15 mouse cellular contexts compared by ENCODE assay signal in the genomic region with DNA sequence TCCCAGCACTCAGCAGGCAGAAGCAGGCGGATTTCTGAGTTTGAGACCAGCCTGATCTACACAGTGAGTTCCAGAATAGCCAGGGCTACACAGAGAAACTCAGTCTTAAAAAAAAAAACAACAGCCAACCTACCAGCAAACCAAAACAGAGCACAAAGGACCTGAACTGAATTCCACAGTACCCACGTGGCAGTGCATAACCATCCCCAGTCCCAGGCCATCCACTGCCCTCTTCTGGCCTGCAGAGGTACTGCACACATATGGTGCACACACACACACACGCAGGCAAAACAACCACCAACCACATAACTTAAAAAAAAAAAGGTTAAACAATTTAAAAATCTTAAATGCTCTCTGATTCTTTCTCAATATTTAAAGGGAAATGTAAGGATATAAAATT. TPM values are rescaled to one million over a fixed set of nuclear protein-coding genes. Genes with fewer than 3 reads are reported as not detected.
DNase-seq lines count a peak whose midpoint lies in the region; ATAC-seq and TF ChIP-seq lines count a peak whose summit lies in the region.
"Had no signal": no experiment of that assay in that cellular context is flagged by ENCODE, and none has a peak within 500 bp of the region (broad histone marks: within the 10 kb centered on the region; RNA-seq: fewer than 3 reads in every experiment).

No protein-coding gene starts in this region.

- no peak overlapping the region for H3K4me2 ChIP-seq in forebrain, postnatal 0 days (ENCODE audit: low read depth)
- no peak overlapping the region for H3K4me2 ChIP-seq in forebrain, embryonic 15.5 days (replicated peaks)
- H3K4me2 ChIP-seq in liver, postnatal 0 days (ENCODE audit: low read depth, low read length), result no peak overlapping the region
- no peak overlapping the region for H3K4me2 ChIP-seq in liver, embryonic 11.5 days
- H3K4me2 ChIP-seq in forebrain, embryonic 16.5 days (ENCODE audit: low read length), result no peak overlapping the region
- H3K4me2 ChIP-seq: embryonic facial prominence, embryonic 13.5 days; midbrain, embryonic 11.5 days had no signal

- no peak overlapping the region for H3K4me3 ChIP-seq in forebrain, postnatal 0 days (ENCODE audit: low read depth, low read length)
- no peak overlapping the region for H3K4me3 ChIP-seq in forebrain, embryonic 15.5 days
- no peak overlapping the region for H3K4me3 ChIP-seq in liver, postnatal 0 days (ENCODE audit: low read depth, low read length)
- no peak overlapping the region for H3K4me3 ChIP-seq in liver, embryonic 11.5 days (ENCODE audit: low read depth, low read length)
- H3K4me3 ChIP-seq in embryonic fibroblast, embryonic 13.5 days (ENCODE audit: insufficient read depth, low read length), result no peak overlapping the region
- H3K4me3 ChIP-seq in forebrain, embryonic 16.5 days (replicated peaks; ENCODE audit: low read length), result no peak overlapping the region
- H3K4me3 ChIP-seq: embryonic facial prominence, embryonic 13.5 days; myocyte had no signal

- no peak for ATAC-seq in forebrain, postnatal 0 days
- ATAC-seq in forebrain, embryonic 15.5 days (replicated peaks), result no peak
- ATAC-seq in liver, postnatal 0 days, result no peak
- no peak for ATAC-seq in liver, embryonic 11.5 days (replicated peaks; ENCODE audit: low FRiP score)
- no peak for ATAC-seq in forebrain, embryonic 16.5 days

- WGBS in forebrain, postnatal 0 days, result 77% methylated on average over 3 of the region's 3 CpGs
- WGBS in forebrain, embryonic 15.5 days, result 83% methylated on average over 3 of the region's 3 CpGs
- WGBS in liver, postnatal 0 days (ENCODE audit: insufficient replicate concordance), result 70% methylated on average over 3 of the region's 3 CpGs
- WGBS in liver, embryonic 11.5 days, result 67% methylated on average over 3 of the region's 3 CpGs
- WGBS in forebrain, embryonic 16.5 days, result 84% methylated on average over 3 of the region's 3 CpGs

- H3K4me1 ChIP-seq in forebrain, postnatal 0 days (ENCODE audit: insufficient read depth), result no peaks in the 10 kb centered on the region
- H3K4me1 ChIP-seq in forebrain, embryonic 15.5 days, result no peaks in the 10 kb centered on the region
- peaks cover 8% of the 10 kb centered on the region for H3K4me1 ChIP-seq in liver, postnatal 0 days (ENCODE audit: insufficient read depth)
- H3K4me1 ChIP-seq in liver, embryonic 11.5 days (replicated peaks; ENCODE audit: control insufficient read depth, insufficient read depth, low read length), result no peaks in the 10 kb centered on the region; the same call in 1 of the 2 replicates
- H3K4me1 ChIP-seq in embryonic fibroblast, embryonic 13.5 days (ENCODE audit: control insufficient read depth, insufficient read depth, low read length), result 0 out of 2 replicates have a peak, but pooled peaks cover 2% of the 10 kb centered on the region
- H3K4me1 ChIP-seq in forebrain, embryonic 16.5 days (replicated peaks; ENCODE audit: control insufficient read depth, insufficient read depth, low read length), result no peaks in the 10 kb centered on the region

- H3K9me3 ChIP-seq in forebrain, postnatal 0 days (ENCODE audit: low read length), result peaks cover 3% of the 10 kb centered on the region; the same call in 1 of the 2 replicates
- no peaks in the 10 kb centered on the region for H3K9me3 ChIP-seq in forebrain, embryonic 15.5 days
- H3K9me3 ChIP-seq in liver, postnatal 0 days (ENCODE audit: low read length), result no peaks in the 10 kb centered on the region
- H3K9me3 ChIP-seq in liver, embryonic 11.5 days (ENCODE audit: control insufficient read depth, low read length), result peaks cover 2% of the 10 kb centered on the region; the same call in 1 of the 2 replicates
- H3K9me3 ChIP-seq in forebrain, embryonic 16.5 days (ENCODE audit: control insufficient read depth, low read length), result no peaks in the 10 kb centered on the region

- DNase-seq in forebrain, postnatal 0 days, result no peak
- DNase-seq in liver, postnatal 0 days, result no peak
- DNase-seq in liver, embryonic 11.5 days (ENCODE audit: low spot score), result no peak
- DNase-seq in ES-CJ7 (ENCODE audit: low read depth, low spot score), result peak; percentile 87
- no peak for DNase-seq in cerebellum, adult 11 months
- DNase-seq: adrenal gland, postnatal 10 days; heart, adult 18-20 months; heart, postnatal 10 days; kidney, postnatal 25 days had no signal

- no peak for TF ChIP-seq EP300 in liver, postnatal 0 days (IDR thresholded peaks at IDR 0.05; ENCODE audit: low read depth)

- H3K27me3 ChIP-seq in forebrain, postnatal 0 days (ENCODE audit: insufficient read depth, low read length), result no peaks in the 10 kb centered on the region
- H3K27me3 ChIP-seq in forebrain, embryonic 15.5 days, result no peaks in the 10 kb centered on the region
- no peaks in the 10 kb centered on the region for H3K27me3 ChIP-seq in liver, postnatal 0 days (ENCODE audit: insufficient read depth, low read length)
- H3K27me3 ChIP-seq in liver, embryonic 11.5 days (replicated peaks; ENCODE audit: control insufficient read depth, insufficient read depth, low read length), result no peaks in the 10 kb centered on the region
- no peaks in the 10 kb centered on the region for H3K27me3 ChIP-seq in forebrain, embryonic 16.5 days (replicated peaks; ENCODE audit: control insufficient read depth, insufficient read depth, low read length)
- H3K27me3 ChIP-seq: embryonic facial prominence, embryonic 13.5 days had no signal

- H3K36me3 ChIP-seq in forebrain, postnatal 0 days (ENCODE audit: insufficient read depth), result no peaks in the 10 kb centered on the region
- H3K36me3 ChIP-seq in forebrain, embryonic 15.5 days, result no peaks in the 10 kb centered on the region
- no peaks in the 10 kb centered on the region for H3K36me3 ChIP-seq in liver, postnatal 0 days (replicated peaks; ENCODE audit: insufficient read depth, low read length)
- no peaks in the 10 kb centered on the region for H3K36me3 ChIP-seq in liver, embryonic 11.5 days (ENCODE audit: control insufficient read depth, insufficient read depth, low read length)
- no peaks in the 10 kb centered on the region for H3K36me3 ChIP-seq in forebrain, embryonic 16.5 days (ENCODE audit: control insufficient read depth, insufficient read depth)
- H3K36me3 ChIP-seq: embryonic facial prominence, embryonic 13.5 days had no signal

- H3K9ac ChIP-seq in forebrain, postnatal 0 days, result no peak overlapping the region
- H3K9ac ChIP-seq in forebrain, embryonic 15.5 days (replicated peaks), result no peak overlapping the region
- no peak overlapping the region for H3K9ac ChIP-seq in liver, postnatal 0 days (replicated peaks)
- H3K9ac ChIP-seq in liver, embryonic 11.5 days (ENCODE audit: low read depth, low read length), result no peak overlapping the region
- H3K9ac ChIP-seq in forebrain, embryonic 16.5 days (replicated peaks; ENCODE audit: low read depth, low read length), result no peak overlapping the region
- H3K9ac ChIP-seq: embryonic facial prominence, embryonic 13.5 days had no signal

- no peak for TF ChIP-seq POLR2A in embryonic fibroblast, embryonic 13.5 days (IDR thresholded peaks at IDR 0.05; ENCODE audit: low read depth, low read length)

- TF ChIP-seq CTCF in forebrain, postnatal 0 days (IDR thresholded peaks at IDR 0.05; ENCODE audit: low read depth), result peak; percentile 30; the same call in 1 of the 2 replicates
- peak; percentile 39 for TF ChIP-seq CTCF in liver, postnatal 0 days (IDR thresholded peaks at IDR 0.05; ENCODE audit: low read depth)
- peak; percentile 41; the same call in 1 of the 2 replicates for TF ChIP-seq CTCF in embryonic fibroblast, embryonic 13.5 days (IDR thresholded peaks at IDR 0.05; ENCODE audit: borderline replicate concordance, insufficient read depth, low read length)

- H3K27ac ChIP-seq in forebrain, postnatal 0 days (ENCODE audit: low read depth, low read length), result no peak overlapping the region
- H3K27ac ChIP-seq in forebrain, embryonic 15.5 days (replicated peaks), result no peak overlapping the region
- H3K27ac ChIP-seq in liver, postnatal 0 days (ENCODE audit: low read depth), result no peak overlapping the region
- no peak overlapping the region for H3K27ac ChIP-seq in liver, embryonic 11.5 days (ENCODE audit: low read depth, low read length)
- no peak overlapping the region for H3K27ac ChIP-seq in embryonic fibroblast, embryonic 13.5 days (ENCODE audit: insufficient read depth, low read length)
- H3K27ac ChIP-seq in forebrain, embryonic 16.5 days (ENCODE audit: low read length), result no peak overlapping the region
- H3K27ac ChIP-seq: embryonic facial prominence, embryonic 13.5 days had no signal

RNA-seq across cellular contexts. Expression of a gene that starts 42.7 kb away (rescaled TPM):
- 12.3 and 17.4 TPM in 2 replicates for total RNA-seq in forebrain, postnatal 0 days (2014; rRNA removed)
- 10.0 and 10.5 TPM in 2 replicates for polyA plus RNA-seq in forebrain, postnatal 0 days (2015; fragmentation: Nextera tagmentation; extraction: Ambion mirVana)
- polyA plus RNA-seq in forebrain, embryonic 15.5 days (2015; fragmentation: Nextera tagmentation; extraction: Ambion mirVana), result 9.9 and 10.7 TPM in 2 replicates
- polyA plus RNA-seq in liver, postnatal 0 days (2015; fragmentation: Nextera tagmentation; extraction: Ambion mirVana), result 6.1 and 6.8 TPM in 2 replicates
- 6.2 and 7.2 TPM in 2 replicates for polyA plus RNA-seq in liver, embryonic 11.5 days (2014; fragmentation: Nextera tagmentation; extraction: Ambion mirVana)
- 19.4 and 19.5 TPM in 2 replicates for polyA plus RNA-seq in embryonic fibroblast, embryonic 13.5 days (2011; ENCODE audit: insufficient read length, low read depth, missing spikeins)
- 11.3 and 12.4 TPM in 2 replicates for polyA plus RNA-seq in forebrain, embryonic 16.5 days (2015; fragmentation: Nextera tagmentation; extraction: Ambion mirVana)

RNA-seq across cellular contexts. Expression of a gene that starts 54.8 kb away (rescaled TPM):
- total RNA-seq in forebrain, postnatal 0 days (2014; rRNA removed), result 20.4 and 27.7 TPM in 2 replicates
- 40.8 and 41.4 TPM in 2 replicates for polyA plus RNA-seq in forebrain, postnatal 0 days (2015; fragmentation: Nextera tagmentation; extraction: Ambion mirVana)
- polyA plus RNA-seq in forebrain, embryonic 15.5 days (2015; fragmentation: Nextera tagmentation; extraction: Ambion mirVana), result 56.2 and 59.4 TPM in 2 replicates
- 25.4 and 25.6 TPM in 2 replicates for polyA plus RNA-seq in liver, postnatal 0 days (2015; fragmentation: Nextera tagmentation; extraction: Ambion mirVana)
- 81.0 and 82.2 TPM in 2 replicates for polyA plus RNA-seq in liver, embryonic 11.5 days (2014; fragmentation: Nextera tagmentation; extraction: Ambion mirVana)
- polyA plus RNA-seq in embryonic fibroblast, embryonic 13.5 days (2011; ENCODE audit: insufficient read length, low read depth, missing spikeins), result 31.3 and 39.0 TPM in 2 replicates
- polyA plus RNA-seq in forebrain, embryonic 16.5 days (2015; fragmentation: Nextera tagmentation; extraction: Ambion mirVana), result 61.1 and 63.1 TPM in 2 replicates
